Mouse (Mus musculus): ENCODE data around the gene Msh4.

GRCm38 (mm10) chr3:153852266-153852665, 53.7 kb downstream of the Msh4 start:
- no peak for TF ChIP-seq GATA1 (IDR thresholded peaks at IDR 0.05; ENCODE audit: borderline replicate concordance, low read length)
- TF ChIP-seq FLI1 (IDR thresholded peaks at IDR 0.05; ENCODE audit: low read length): no peak
